Mouse (Mus musculus) gastrocnemius, adult 2 months (tissue): ENCODE results near the gene Fam3c. TPM values are rescaled to one million over a fixed set of nuclear protein-coding genes. Genes with fewer than 3 reads are reported as not detected.
"Not testable (repeated sequence)": the region's sequence is repeated elsewhere in the genome, so short reads cannot be mapped to it uniquely, and the experiment has no call there.

Experiments
- DNase-seq: peaks from one replicate; pipeline ENCODE4 v3.0.0; 2022
- H3K27ac ChIP-seq: fragments of 200-600 bp; 2 replicates; pipeline ENCODE4 v1.8.1; 2022; ENCODE audit warnings: mild to moderate bottlenecking
- H3K4me3 ChIP-seq: fragments of 200-600 bp; 2 replicates; pipeline ENCODE4 v1.8.1; 2022; ENCODE audit warnings: mild to moderate bottlenecking, moderate library complexity
- CTCF ChIP-seq: fragments of 200-600 bp; IDR thresholded peaks from 2 replicates; pipeline ENCODE4 v1.8.1; 2022; ENCODE audit warnings: antibody characterized with exemption, mild to moderate bottlenecking, moderate library complexity
- intact Hi-C: fragments of 180-260 bp; cut with DNase I; formaldehyde crosslinking; loops from one replicate; pipeline ENCODE4 v1.15.1; 2025
- total RNA-seq, 2 experiments: library from RNA; stranded (reverse); gene quantifications; 2 replicates each; pipeline ENCODE4 v1.2.3; 2021

Fam3c gene
- total RNA-seq, 2 experiments from 2014 or later: 16.3 to 24.0 TPM

- peak overlapping the region; percentile 51; the same call in 1 of the 2 replicates for H3K27ac ChIP-seq
- no peak overlapping the region for H3K4me3 ChIP-seq
- intact Hi-C loops: no loop called here
- peak; percentile 46 for DNase-seq
- no peak for TF ChIP-seq CTCF
Observed at GRCm38 (mm10) chr6:22269840-22270521, 86.1 kb downstream of the Fam3c start.

- Histone ChIP-seq H3K27ac (no peak overlapping the region), H3K4me3 (no peak overlapping the region)
- intact Hi-C loops: no loop called here
- no peak for TF ChIP-seq CTCF
- DNase-seq: no peak
Observed at GRCm38 (mm10) chr6:22268677-22269076, 87.4 kb downstream of the Fam3c start.

- no peak for DNase-seq
- Histone ChIP-seq H3K4me3 (no peak overlapping the region), H3K27ac (no peak overlapping the region)
- intact Hi-C loops: no loop called here
- TF ChIP-seq CTCF: no peak
Observed at GRCm38 (mm10) chr6:22267807-22268667, 88.0 kb downstream of the Fam3c start.

- TF ChIP-seq CTCF: no peak
- intact Hi-C loops: no loop called here
- DNase-seq: no peak
- no peak overlapping the region for H3K4me3 ChIP-seq
- H3K27ac ChIP-seq: no peak overlapping the region
Observed at GRCm38 (mm10) chr6:22266018-22266417, 90.0 kb downstream of the Fam3c start.

GRCm38 (mm10) chr6:22264094-22264493, 91.9 kb downstream of the Fam3c start:
- DNase-seq, intact Hi-C loops, H3K4me3 ChIP-seq, H3K27ac ChIP-seq: not testable (repeated sequence)

GRCm38 (mm10) chr6:22262519-22262918, 93.5 kb downstream of the Fam3c start:
- no peak overlapping the region for H3K27ac ChIP-seq
- H3K4me3 ChIP-seq: no peak overlapping the region
- TF ChIP-seq CTCF: no peak
- no peak for DNase-seq
- intact Hi-C loops: no loop called here

- no peak for DNase-seq
- no peak for TF ChIP-seq CTCF
- Histone ChIP-seq H3K27ac (no peak overlapping the region), H3K4me3 (no peak overlapping the region)
- intact Hi-C loops: no loop called here
Observed at GRCm38 (mm10) chr6:22258784-22259183, 97.3 kb downstream of the Fam3c start.

Other genes starting within 250 kb of the Fam3c start
- gene Wnt16, start 68.0 kb downstream of the Fam3c start, total RNA-seq: 1 to 10 TPM; 1.4 to 7.8 TPM